Mouse (Mus musculus) left cerebral cortex, adult 11 months (tissue): ENCODE results near the gene Pou5f2.

Source experiments
- DNase-seq: peaks from one replicate; pipeline ENCODE4 v3.0.0; 2022; ENCODE audit warnings: low spot score

Pou5f2 gene

DNA sequence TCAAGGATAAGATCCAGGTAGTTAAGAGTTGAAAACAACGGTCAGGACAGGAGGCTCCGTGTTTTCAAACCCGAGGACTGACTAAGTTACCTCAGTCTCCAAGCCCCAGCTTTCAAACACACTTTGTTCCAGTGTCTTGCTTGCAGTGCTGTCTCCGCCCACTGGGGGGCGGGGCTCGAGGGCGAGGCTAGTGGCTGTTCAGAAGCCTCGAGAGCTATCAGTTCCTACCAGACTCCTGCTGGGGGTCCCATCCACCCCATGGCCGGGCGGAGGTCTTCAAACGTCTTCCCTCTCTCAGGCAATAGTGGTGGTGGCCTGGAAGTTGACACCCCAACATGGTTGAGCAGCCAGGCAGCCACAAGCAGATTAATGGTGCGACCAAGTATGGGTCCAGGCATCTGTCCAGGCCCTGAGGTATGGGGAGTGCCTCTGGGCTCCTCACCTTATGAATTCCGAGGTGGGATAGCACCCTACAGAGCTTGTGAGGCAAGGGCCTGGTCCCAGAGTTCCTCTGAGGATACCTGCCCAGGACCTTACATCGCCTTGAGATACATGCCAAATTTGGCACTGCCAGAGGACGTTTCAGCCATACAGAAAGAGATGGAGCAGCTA lies at the start of gene Pou5f2:
Gene Pou5f2 (plus strand): TSS at position 220 of the 612 bp plus-strand sequence.
- DNase-seq, result no peak

DNA sequence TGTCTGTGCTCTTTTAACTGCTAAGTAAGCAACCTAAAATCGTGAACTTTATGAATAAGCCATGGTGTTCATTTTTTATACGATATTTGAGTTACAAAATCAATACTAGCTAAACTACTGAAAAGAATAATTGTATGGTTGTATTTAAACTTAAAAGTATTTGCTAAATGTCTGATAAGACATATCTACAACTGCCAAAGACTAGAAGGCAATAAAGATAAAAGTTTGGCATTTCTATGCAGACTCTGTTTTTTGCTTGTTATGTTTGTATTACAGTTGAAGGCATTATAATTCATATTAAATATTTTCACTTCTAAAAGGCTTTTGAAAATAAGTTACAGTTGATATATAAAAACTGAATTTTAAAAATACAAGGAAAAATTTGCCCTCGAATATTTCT lies 48.5 kb upstream of the Pou5f2 start:
- DNase-seq, result no peak

DNA sequence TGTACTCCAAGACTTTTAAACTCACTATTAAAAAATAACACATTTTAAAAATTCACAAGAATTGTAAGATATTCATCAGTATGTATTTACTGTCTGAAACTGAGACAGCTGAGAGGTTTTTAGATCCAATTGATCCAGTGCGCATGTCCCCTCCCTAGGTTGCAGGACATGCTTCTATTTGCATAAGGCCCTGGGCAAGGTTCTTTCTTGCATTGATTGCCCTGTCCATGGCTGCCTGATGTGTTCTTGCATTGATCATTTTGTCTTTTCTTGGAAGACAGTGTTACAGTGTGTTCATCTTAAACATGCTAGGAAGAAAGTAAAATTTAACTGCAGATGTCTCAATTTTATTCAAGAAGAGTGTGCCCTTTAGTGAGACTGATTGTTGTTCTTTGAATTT lies 47.6 kb upstream of the Pou5f2 start:
- DNase-seq, result no peak

DNA sequence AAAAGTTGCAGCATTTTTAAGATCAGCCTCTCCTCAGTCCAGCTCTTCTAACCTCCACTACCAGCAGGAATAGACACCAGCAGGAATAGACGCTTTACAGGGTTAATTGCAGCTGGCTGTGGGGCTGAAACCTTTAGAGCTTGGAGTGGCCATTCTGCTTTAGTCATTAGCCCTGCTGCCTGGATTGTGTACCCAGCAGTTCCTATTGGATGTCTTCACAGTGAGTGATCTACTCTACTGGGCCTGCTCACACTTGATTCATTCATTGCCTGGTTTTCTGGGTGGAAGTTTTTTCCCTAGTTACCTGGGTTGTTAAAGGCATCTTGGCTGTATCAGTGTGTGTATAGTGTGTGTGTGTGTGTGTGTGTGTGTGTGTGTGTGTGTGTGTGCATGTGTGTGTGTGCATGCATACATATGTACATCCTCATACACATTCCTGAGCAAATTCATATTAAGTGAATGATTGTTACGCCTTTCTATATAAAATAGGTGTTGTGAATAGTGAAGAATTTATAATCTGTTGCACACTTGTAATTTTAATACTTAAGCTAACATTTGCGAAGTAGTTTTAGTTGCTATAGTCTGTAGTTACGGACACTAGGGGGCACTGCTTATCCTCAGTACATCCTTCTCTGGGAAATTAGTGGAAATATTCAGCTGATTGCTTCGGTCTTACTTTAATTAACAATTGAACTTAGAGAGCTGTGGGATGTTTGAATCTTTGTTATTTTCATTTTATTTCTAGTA lies 42.4 kb upstream of the Pou5f2 start:
- peak; percentile 43 for DNase-seq

DNA sequence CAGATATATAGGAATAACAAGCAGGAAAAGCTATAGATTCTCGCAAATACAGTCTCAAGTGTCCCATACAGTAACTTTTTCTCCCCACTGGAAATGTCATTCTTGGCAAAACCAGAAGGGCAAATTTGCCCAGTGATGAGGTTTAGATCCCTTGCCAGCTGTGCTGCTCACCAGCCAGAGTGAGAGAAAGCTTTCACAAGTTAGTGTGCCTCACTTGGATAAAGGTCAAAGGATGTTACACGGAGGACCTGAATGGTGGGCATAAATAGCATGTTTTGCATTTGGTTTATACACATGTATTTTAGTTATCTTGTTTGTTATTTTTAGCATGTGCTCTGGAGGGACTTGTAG lies 41.9 kb upstream of the Pou5f2 start:
- DNase-seq, result no peak

DNA sequence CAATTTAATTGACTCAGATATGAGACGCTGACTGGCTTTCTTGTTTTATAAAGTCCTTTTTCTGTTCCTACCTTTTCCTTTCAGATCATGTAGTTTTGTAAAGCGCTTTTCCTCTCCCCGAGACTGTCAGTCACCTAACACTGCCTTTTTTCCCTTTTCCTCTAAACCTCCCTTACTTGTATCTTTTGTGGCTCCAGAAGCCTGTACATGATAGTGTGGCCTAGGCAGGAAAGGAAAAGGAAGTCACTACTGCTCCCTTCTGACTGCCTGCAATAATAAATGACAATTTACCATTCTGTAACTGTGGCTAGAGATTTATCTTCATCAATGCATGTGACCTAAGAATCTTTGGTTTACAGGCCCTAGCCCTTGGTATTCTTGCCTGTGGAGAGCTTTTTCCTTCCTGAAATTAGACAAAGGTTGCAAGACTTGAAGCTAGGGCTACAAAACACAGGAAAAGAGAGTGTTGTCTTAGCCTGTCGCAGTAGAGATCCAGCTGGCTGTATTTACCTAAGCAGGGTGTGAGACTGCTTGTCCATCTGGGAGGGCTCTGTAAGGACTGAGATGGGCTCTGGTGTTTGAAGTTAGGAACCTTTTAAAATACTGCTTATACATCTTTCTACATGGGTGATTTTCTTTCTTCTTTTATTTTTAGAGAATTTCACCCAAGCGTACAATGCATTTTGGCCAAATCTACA lies 33.4 kb upstream of the Pou5f2 start:
- DNase-seq, result no peak

DNA sequence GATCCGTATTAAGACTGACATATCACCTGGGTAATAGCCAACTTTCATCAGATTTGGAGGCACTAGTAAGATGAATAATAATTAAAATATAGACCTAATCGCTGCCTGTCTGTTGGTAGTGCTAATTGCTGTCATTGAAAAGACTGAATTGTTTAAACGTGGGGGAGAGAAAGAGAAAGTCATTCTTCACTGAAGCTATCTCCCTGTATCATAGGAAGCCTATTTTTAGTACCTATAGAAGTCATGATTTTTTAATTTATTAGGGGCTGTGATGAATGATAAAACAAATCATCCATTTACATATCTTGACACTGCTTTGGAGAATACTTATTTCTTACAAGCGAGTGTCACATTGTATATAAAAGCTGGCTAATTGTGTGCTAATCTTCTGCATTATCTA lies 20.1 kb upstream of the Pou5f2 start:
- no peak for DNase-seq

DNA sequence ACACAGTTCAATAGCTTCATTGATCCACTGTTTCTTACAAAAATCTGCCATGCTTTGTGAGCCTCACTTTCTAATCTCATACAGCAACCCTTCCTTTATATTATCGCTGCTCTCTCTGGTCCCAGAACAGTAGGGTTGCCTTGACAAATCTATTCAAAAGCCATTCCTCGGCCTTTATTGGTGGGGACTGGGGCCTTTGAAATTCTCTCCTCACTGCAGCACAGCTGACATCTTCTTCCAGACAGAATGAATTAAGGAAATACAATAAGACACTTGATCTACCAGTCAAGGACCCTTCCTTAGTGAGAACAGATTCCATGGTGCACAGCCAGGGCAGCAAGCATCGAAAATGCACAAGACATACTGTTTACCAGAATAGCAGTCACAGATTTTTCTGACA lies 19.4 kb upstream of the Pou5f2 start:
- DNase-seq, result no peak

DNA sequence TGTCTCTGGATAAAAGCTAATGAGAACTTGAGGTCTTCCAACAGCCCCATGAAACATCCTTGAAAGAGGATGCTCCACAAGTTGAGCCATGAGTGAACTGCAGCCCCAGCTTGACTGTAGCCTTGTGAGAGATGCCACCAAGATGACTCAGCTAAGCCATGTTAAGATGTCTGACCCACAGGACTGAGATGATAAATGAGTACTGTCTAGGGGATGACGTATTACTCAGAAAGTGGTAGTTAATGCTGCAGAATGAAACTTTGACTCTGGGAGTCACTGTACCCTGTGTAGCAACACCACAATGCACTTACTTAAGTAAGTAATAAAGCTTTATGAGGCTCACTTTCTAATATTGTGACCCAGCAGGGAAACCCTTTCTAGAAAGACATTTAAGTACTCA lies 14.5 kb upstream of the Pou5f2 start:
- no peak for DNase-seq

DNA sequence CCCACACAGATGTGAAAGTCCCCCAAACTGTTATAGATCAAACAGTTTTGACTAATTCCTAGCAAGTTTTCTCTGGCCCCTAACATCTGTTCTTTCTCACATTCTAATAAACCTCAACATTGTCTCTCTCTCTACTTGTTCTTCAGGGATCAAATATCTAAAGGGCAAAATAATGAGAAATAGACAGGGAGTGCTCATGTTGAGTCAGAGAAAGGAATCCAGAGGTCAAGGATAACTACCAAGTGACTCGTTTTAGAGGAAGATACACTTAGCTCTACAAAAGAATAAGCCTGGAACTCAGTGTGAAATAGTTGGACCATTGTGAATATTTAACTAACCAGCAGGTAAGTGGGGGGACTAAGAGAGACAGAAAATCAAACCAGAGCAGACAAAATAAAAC lies 8.1 kb downstream of the Pou5f2 start:
- DNase-seq, result no peak

DNA sequence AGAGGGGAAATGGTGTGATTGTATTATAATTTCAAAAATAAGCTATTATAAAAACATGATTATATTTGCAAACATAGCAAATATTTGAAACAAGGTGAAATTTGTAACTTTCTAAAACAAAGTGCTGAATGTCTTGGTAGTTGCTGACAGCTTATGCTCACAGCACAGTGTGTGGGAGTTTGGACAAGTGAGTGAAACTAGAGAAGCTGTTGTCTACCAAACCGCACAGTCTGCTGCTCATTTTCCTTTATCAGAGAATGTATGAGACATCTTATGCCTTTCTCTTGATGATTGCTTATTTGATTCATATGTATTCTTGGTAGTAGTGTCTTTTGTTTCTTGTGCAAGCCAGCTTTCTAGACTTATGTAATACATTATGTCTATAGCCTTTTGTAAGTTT lies 12.5 kb downstream of the Pou5f2 start:
- no peak for DNase-seq

DNA sequence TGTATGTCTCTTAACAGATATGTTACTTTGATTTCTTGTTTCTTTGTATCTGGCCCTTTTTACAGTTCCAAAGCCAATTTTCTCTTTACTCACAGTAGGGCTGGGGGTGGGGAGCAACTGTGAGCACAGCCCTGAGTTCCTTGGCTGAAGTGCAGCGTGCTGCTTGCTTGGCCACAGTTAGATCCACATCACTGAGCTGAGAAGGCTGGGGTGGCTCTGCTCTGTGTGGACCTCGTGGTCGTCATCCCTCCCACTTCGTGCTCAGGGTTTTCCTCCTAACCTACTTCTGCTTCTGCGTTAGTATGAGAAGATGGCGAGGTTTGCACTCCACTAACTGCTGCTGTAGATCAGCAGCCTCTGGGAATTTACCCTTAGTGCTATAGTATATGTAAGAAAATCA lies 18.5 kb downstream of the Pou5f2 start:
- no peak for DNase-seq

DNA sequence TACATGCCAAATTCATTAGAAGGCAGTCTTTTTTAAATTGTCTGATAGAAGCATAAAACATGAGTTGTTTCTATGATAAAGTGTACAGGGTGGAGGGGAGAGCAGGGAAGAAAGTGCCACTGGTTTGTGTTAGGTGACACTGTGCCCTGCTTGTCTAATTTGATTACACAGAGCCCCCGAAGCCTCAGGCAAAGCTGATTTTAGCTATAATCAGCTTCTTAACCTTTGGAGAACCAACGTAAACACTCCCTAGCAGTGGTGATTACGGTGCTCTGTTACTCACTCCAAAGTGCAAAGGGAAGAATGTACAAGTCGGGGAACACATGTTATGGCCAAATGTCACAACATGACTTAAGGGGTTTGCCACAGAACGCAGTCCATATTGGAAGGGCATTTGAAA lies 20.4 kb downstream of the Pou5f2 start:
- DNase-seq, result no peak
